Mouse (Mus musculus) liver, embryonic 14.5 days (tissue): ENCODE data around the gene Orc3.

ENCODE experiments used
- CTCF ChIP-seq: IDR thresholded peaks from 2 replicates; pipeline ENCODE4 v1.5.1; 2016; ENCODE audit warnings: antibody characterized with exemption, low read depth, control low read depth
- EP300 ChIP-seq: IDR thresholded peaks from 2 replicates; pipeline ENCODE4 v1.6.1; 2016; ENCODE audit warnings: antibody characterized with exemption, low read depth

DNA sequence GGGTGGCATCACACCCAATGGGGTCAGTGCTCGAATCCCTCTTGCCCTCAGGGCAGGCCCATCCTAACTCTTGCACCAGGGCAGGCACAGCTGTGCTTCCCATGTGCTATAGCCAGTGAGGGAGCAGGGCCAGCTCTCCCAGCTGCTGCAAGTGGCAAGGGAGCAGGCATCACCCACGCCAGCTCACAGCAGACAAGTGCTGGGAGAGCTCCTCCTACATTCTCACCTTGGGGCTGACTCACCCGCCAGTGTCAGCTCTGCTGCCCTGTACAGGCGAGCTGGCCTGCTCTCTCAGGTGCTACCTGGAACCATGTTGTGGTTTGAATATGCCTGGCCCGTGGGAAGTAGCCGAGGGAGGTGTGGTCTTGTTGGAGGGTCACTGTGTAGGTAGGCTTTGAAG lies 47.2 kb upstream of the Orc3 start:
- TF ChIP-seq CTCF, result no peak
- no peak for TF ChIP-seq EP300
